Mouse (Mus musculus): ENCODE data around the gene 2010111I01Rik.
"Not testable (repeated sequence)": the region's sequence is repeated elsewhere in the genome, so short reads cannot be mapped to it uniquely, and the experiment has no call there.

The 2010111I01Rik gene

GRCm38 (mm10) chr13:63075331-63075855 is 110.7 kb downstream of the 2010111I01Rik start:
- no peak for DNase-seq (ENCODE audit: extremely low spot score)

GRCm38 (mm10) chr13:63080191-63080590 is 115.5 kb downstream of the 2010111I01Rik start:
- DNase-seq (ENCODE audit: extremely low spot score), result no peak

GRCm38 (mm10) chr13:63080823-63081222 is 116.1 kb downstream of the 2010111I01Rik start:
- DNase-seq (ENCODE audit: extremely low spot score), result no peak

- DNase-seq (ENCODE audit: extremely low spot score), result no peak
Observed at GRCm38 (mm10) chr13:63082555-63083136, 118.0 kb downstream of the 2010111I01Rik start.

GRCm38 (mm10) chr13:63083139-63083538 is 118.4 kb downstream of the 2010111I01Rik start:
- not testable (repeated sequence) for DNase-seq (ENCODE audit: extremely low spot score)

GRCm38 (mm10) chr13:63083663-63084062 is 119.0 kb downstream of the 2010111I01Rik start:
- DNase-seq (ENCODE audit: extremely low spot score), result no peak

- no peak for DNase-seq (ENCODE audit: extremely low spot score)
Observed at GRCm38 (mm10) chr13:63087865-63088683, 123.4 kb downstream of the 2010111I01Rik start.

GRCm38 (mm10) chr13:63089513-63089912 is 124.8 kb downstream of the 2010111I01Rik start:
- DNase-seq (ENCODE audit: extremely low spot score), result no peak

GRCm38 (mm10) chr13:63091246-63091645 is 126.6 kb downstream of the 2010111I01Rik start:
- no peak for DNase-seq (ENCODE audit: extremely low spot score)

GRCm38 (mm10) chr13:63092299-63092698 is 127.6 kb downstream of the 2010111I01Rik start:
- no peak for DNase-seq (ENCODE audit: extremely low spot score)

- DNase-seq (ENCODE audit: extremely low spot score), result no peak
Observed at GRCm38 (mm10) chr13:63092874-63093273, 128.2 kb downstream of the 2010111I01Rik start.

- DNase-seq (ENCODE audit: extremely low spot score), result no peak
Observed at GRCm38 (mm10) chr13:63093636-63094035, 128.9 kb downstream of the 2010111I01Rik start.

GRCm38 (mm10) chr13:63094317-63095131 is 129.8 kb downstream of the 2010111I01Rik start:
- peak; percentile 42 for DNase-seq (ENCODE audit: extremely low spot score)

- DNase-seq (ENCODE audit: extremely low spot score), result no peak
Observed at GRCm38 (mm10) chr13:63096764-63097163, 132.1 kb downstream of the 2010111I01Rik start.

GRCm38 (mm10) chr13:63097440-63097930 is 132.8 kb downstream of the 2010111I01Rik start:
- no peak for DNase-seq (ENCODE audit: extremely low spot score)

- DNase-seq (ENCODE audit: extremely low spot score), result no peak
Observed at GRCm38 (mm10) chr13:63101761-63102160, 137.1 kb downstream of the 2010111I01Rik start.

GRCm38 (mm10) chr13:63102848-63103585 is 138.3 kb downstream of the 2010111I01Rik start:
- DNase-seq (ENCODE audit: extremely low spot score), result no peak

GRCm38 (mm10) chr13:63106574-63106973 is 141.9 kb downstream of the 2010111I01Rik start:
- DNase-seq (ENCODE audit: extremely low spot score), result no peak

- no peak for DNase-seq (ENCODE audit: extremely low spot score)
Observed at GRCm38 (mm10) chr13:63108601-63109000, 143.9 kb downstream of the 2010111I01Rik start.

GRCm38 (mm10) chr13:63111297-63112042 is 146.8 kb downstream of the 2010111I01Rik start:
- no peak for DNase-seq (ENCODE audit: extremely low spot score)

Measured in embryo, embryonic 9.5 days (tissue).